Mouse (Mus musculus): Measurements from ENCODE around the gene Numb.

DNA sequence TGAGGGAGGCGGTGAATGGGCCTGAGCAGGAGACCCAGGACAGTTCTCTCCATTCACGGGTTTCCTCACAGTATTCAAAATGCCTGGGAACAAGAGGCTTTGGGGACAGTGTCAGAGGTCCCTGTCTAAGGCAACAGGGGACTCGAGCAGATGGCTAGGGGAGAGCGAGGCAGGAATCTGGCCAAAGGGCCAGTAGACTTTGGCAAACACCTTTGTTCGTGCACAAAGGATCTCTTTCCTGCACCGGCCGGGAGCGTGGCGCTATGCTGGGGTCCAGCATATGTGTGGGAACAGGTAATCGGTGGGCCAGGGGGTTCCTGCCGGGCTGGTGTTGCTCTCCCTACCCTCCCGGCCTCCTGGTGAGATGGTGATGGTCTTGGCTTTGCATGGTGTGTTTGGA, 146.1 kb downstream of the Numb start:
- TF ChIP-seq CTCF (IDR thresholded peaks at IDR 0.05; ENCODE audit: low read depth, low read length) (no peak), TAL1 (conservative IDR thresholded peaks at IDR 0.05; ENCODE audit: low read depth, low read length) (no peak)
